Mouse (Mus musculus): Measurements from ENCODE around the gene Cadm2.

Gene Cadm2

DNA sequence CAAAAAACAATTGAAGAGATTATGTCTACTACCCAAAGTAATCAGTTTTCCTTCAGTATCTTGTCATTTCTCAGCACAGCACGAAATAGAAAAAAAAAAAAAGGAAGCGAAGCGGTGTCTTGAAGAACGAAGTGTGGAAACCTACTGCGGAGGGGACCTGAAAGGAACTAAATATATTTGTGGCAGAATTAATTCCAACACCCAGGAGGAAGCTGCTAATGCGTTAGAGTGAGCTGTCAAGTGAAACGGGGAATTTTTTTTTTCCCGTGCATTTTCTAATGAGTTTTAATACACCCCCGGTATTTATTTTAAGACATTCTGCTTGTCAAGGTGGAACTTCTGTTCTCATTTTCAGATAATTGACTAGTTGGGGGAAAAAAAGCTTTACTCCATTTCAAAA, 111.6 kb downstream of the Cadm2 start:
- in situ Hi-C loops (cut with MboI): no loop called here

DNA sequence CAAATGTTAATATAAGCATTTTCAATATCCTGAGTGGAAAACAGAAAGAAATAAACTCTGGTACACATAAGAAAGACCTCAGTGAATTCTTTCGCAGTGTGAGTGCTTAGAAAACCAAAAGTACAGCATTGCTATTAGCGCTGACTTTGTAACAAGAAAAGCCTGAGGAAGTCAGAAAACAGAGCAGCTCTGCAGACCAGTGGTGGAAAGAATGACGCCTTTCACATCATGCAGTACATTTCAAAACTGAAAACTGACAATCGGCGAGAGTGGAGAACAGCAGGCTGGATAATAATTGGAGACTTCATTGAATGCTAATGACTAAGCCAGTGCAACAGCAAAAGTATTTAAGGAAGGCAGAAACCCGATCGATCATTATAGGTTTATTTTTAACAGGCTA, 138.2 kb downstream of the Cadm2 start:
- in situ Hi-C loops (cut with MboI): no loop called here

DNA sequence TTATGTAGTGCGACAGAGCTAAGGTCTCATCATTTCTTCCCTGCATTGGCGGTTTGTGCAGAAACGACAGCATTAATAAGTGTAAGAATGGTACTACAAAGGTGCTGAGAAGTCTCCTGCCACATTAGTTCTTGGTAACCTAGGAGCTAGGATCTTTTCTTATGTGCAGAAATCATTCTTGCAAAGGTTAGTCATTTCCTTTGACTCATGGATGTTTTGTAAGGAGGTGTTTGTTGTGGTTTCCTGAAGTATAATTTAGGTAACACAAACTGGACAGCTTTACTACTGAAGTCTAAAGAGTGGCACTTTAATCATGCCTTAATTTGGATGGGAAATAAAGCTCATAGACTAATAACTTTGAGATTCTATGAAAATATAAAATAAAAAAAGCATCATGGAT, 153.7 kb downstream of the Cadm2 start:
- in situ Hi-C loops (cut with MboI): no loop called here

DNA sequence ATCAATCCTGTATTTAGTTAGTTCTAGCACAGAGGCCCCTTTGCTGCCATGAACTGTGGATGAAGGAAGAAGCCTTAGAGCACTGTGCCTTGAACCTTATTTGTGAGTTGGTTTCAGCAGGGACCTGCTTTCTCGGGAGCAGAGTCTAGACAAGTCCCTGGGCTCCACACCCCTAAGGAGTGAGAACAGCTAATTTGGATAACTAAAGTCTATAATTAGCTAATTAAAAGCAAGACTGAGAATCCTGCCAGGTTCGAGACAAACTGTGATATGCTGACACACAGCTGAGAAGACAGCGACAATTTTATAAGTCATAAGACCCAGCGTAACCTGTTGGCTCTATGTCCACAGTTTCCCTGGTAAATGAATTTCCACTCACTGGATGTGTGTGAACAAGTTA, 184.4 kb downstream of the Cadm2 start:
- in situ Hi-C loops (cut with MboI): no loop called here

DNA sequence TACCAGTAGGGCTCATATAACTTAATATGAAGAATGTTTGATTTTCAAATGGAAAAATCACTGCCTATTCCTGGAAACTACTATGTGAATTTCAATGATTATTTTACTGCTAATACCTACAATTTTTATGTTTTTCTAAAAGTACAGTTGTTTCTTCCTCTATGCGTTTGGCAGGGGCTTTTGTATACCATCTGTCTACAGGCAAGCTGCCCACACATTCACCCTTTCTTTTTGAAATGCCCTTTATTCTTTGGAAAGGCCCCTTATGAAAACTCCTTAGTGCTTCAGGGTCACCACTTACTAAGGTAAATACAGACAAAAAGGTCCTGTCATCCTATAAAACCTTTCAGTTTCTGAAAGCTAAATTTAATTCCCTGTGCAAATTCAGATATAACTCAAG, 195.3 kb downstream of the Cadm2 start:
- in situ Hi-C loops (cut with MboI): no loop called here

DNA sequence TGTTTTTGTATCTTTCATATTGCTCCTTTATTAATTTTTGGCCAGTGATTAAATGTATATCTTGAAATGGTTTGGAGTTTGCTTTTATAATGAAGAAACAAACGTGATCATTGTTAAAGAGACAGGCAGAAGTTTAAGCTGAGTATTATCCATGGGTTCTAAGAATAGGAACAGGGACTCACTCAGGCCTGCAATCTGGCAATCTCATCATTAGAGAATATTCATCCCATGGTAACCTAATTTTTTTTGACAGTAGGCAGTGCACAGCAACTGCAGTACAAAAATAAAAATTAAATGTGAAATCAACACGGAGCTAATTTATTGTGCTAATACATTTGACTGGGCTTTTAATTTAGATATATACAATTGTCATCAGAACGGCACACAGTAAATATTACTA, 209.8 kb downstream of the Cadm2 start:
- in situ Hi-C loops (cut with MboI): no loop called here

DNA sequence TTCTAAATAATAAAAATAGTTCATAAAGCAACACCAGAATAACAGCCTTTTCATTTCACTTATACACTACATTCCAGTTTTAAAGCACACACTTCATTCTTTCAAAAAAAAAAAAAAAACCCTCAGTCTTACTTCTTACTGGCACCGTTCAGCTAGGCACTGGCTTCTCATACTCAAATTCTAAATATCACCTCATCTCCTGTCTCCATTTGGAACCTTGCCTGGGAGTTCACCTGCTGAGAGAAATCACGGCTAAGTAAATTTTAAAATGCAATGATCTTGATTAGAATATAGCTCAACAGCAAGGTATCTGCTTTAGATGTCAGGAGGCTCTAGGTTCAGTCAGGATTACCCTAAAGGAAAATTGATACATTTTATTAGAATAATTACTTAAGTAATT, 210.2 kb downstream of the Cadm2 start:
- in situ Hi-C loops (cut with MboI): no loop called here

DNA sequence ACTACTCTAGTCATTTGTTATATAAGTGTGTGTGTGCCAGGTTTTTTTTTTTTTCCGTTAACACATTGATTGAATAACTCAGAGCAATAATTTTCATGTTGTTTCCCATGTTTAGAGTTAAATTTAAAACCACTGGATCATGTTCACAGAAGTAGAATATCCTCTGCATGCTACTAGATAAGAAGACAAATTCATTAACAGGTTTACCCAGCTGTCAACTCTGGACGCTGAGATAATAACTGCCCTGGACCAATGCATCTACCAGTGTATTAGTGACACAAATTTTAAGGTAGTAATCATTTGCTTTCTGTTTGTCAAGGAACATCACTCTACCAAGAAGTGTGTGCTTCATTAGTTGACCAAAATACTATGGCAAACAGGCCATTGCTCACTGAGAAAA, 253.0 kb downstream of the Cadm2 start:
- in situ Hi-C loops (cut with MboI): no loop called here

DNA sequence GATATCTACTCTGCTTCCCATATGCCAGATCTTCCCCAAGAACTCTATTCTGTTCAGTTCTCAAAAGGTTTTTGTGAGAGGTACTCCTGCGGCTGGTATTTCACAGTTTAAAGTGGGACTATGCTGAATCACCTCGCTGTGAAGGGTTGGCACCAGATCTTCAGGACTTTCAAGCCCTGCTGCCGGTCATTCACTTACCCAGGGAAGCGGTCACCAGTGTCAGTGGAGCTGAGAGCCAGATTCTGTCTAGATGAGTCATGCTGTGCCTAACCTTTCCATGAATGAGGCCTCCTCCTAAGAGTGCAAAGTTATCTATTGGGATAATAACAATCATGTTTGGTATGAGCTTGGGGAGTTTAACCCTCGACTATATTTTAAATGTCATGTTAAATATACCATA, 272.7 kb downstream of the Cadm2 start:
- in situ Hi-C loops (cut with MboI): no loop called here

DNA sequence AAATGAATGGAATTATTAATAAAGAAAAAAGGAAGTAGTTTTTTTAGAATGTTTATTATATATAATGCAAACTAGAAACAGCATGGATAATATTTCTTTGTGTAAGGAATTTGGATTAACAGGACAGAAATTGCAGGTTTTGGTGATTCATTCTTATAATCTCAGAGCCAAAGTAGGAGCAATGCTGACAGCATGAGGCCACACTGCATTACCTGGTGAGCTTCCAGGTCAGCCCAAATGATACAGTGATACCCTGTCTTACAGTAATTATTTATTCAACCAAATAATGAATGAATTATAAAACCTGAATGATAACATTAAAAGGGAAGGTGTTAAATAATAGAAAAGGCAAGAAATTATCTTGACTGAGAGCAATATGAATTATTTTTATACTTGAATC, 273.1 kb downstream of the Cadm2 start:
- in situ Hi-C loops (cut with MboI): no loop called here

DNA sequence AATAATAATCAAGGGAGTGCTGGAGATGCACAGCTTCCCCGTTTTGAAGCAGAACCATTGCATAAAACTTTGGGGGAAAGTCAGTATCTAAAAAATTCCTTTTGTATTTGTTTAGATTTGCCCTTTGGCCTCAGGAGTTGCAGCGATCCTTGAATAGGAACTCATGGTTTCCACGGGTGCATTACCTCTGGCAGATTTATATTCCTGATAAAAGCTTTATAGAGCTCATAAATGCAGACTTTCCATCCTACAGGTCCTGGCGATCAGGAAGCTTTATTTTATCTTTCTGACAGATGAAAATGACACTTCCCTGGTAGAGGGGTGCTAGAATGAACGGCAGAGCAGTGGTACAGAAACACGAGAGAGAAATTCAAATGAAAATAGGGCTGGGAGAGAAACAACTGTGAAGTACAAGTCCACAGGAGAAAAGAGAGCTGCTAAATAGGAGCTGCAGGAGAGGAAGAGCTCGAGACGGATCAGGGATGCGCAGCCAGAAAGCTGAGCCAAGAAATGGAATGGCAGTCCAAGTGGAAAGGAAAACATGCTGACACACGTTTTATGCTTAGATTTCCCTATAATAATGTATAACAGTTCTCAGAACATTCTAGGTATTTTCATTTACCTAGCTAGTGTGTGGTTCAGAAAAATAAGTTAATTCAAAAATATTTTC, 274.0 kb downstream of the Cadm2 start:
- in situ Hi-C loops (cut with MboI): no loop called here

DNA sequence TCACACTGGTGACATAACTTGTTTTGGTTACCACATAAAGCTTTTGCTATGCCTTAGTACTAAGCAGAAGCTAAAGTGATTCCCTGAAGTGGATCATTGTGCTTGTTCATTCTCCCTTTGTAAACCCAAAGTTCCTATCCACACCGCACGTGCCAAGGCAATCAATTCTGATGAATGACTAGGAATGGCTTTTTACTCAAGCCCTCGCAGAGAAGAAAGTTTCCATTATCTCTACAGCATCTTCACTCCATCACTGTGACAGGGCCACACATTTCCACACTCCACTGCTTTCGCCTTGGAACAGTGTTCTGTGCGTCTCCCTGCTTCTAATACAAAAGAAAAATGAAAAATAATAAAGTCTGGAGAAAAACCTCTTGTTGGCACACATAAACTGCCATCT, 276.5 kb downstream of the Cadm2 start:
- in situ Hi-C loops (cut with MboI): no loop called here

DNA sequence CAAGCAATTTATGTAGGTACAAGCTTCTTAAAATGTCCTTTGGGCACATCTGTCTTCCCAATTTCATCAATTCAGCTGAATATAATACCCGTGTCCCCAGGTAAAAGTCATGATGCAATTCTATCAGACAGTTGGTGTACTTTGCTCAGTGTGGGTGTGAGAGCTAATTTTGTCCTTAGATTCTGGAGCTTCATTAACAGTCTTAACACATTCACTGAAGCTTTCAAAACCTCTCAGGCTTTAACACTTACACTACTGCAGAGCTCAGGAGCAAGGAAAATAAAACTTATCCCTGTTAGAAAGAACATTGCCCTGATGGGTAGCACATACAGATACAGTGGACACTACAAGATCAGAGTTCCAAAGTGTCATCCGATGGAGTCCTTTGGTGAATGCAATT, 309.7 kb downstream of the Cadm2 start:
- in situ Hi-C loops (cut with MboI): no loop called here

DNA sequence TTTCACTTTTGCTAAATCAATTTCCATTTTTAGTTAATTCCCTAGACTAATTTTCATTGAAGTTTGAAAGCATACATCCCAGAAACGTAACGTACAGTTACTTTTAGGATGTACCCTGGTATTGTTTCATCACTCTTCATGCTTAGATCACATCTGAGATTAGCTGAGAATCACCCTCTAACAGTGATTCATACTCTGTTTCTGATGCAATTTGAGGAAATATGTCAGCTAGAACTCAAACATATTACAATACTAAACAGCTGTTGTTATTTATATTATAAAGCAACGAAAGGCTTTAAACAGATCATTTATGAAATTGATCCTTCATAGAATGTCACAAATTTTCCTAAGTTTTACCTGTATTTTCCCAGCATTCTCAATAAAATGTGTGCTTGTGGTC, 336.0 kb downstream of the Cadm2 start:
- in situ Hi-C loops (cut with MboI): no loop called here

DNA sequence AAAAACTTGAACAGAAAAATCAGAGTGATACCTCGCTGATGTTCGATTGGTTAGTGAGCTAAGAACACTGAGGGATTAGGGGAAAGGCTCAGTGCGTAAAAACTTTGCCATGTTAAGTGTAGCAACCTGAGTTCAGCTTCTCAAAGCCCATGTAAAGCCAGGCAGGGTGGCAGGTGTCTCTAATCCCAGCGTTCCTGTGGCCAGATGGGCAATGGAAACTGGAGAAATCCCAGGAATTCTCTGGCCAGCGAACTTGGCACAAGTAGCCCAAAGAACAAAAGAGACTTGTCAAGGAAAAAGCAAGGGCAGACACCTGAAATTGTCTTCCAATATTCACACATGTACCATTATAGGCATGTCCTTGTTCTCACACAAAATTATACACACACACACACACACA, 377.1 kb downstream of the Cadm2 start:
- in situ Hi-C loops (cut with MboI): no loop called here

DNA sequence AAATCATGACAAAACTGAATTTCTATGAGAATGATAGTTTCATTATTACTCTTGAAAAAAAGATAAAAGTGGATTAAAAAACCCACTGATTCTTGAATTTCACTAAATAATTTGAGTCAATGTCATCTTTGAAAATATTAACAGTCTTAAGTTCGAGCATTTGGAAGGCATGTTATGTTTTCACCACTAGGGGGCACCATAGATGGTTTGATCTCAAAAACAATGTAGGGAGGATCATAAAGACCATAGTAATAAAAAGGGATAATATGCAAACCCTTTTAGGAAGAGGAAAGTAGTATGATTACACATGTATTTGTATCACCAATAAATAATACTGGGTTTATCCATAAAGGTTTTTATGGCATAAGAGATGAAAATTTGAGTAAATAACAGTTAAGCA, 385.8 kb downstream of the Cadm2 start:
- in situ Hi-C loops (cut with MboI): no loop called here

DNA sequence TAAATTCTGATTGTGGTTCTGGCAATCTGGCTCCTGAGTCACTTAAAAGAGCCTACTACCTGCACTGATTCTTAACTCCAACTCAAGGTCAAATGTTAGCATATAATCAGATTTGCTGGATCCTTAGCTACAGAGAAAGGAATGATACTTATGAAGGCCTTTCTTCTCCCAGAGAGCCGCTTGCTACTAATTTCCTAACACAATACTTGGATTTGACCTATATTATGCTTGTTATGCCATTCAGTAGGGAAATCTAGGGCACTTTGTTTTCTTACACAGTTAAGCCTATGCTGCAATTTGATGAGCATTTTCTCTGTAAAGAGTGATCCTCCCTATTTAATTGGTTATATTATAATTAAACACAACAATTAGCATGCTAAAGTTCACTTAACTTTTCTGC, 394.0 kb downstream of the Cadm2 start:
- in situ Hi-C loops (cut with MboI): no loop called here

DNA sequence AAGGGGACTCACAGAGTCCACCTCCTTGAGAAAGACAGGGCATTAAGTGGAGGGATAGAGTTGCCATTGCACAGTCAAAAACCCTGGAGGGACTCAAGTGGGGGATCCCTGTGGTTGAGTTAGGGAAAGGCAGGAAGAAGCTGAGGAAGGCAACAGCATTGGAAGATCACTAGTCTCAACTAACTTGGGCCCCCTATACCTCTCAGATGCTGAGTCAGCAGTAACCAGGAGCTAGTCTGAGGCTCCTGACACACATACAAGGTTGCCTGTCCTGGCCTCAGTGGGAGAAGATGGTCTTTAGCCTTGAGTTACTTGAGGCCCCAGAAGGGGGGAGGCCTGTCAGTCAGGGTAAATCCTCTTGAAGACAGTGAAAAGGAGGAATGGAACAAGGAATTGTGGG, 417.4 kb downstream of the Cadm2 start:
- in situ Hi-C loops (cut with MboI): no loop called here

DNA sequence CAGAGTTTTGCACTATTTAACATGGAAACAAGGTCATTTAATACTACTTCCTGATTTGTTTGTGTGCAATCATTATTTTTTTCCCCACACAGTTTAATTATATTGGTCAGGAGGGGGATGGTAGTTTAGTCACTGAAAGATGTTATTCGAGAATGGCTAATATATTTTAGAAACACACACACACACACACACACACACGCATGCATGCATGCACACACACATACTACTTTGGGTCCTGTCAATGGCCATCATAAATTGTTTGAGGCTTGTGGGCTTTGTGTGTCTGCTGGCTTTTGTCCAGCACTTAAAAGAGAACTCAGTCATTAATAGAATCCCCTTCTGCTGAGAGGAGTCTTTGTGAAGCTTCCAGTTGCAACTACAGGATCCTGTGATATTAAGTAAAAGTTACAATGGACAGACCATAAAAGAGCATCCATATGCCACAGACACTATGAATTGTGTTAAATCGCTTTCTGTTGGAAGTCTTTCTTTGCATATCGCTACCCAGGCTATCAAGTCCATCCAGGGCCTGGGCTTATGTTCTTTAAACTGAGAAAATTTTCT, 427.8 kb downstream of the Cadm2 start:
- in situ Hi-C loops (cut with MboI): no loop called here

DNA sequence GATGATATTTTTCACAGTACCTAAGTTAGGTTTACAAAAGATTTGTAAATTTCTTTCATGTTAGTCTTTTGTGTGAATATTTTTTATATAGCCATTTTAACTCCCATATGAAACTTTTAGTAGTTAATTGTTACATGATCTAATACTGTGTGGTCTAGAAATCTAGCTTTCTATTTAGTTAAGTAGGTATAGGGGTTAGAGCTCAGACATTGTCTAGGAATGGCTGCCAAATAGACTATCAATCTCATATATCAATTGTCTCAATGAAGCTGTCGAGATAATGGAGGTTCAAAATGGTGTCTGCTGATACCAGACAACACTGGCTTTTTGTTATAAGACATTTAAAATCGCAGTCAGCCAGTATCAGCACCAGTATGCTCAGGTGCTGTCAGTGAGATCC, 428.3 kb downstream of the Cadm2 start:
- in situ Hi-C loops (cut with MboI): no loop called here

DNA sequence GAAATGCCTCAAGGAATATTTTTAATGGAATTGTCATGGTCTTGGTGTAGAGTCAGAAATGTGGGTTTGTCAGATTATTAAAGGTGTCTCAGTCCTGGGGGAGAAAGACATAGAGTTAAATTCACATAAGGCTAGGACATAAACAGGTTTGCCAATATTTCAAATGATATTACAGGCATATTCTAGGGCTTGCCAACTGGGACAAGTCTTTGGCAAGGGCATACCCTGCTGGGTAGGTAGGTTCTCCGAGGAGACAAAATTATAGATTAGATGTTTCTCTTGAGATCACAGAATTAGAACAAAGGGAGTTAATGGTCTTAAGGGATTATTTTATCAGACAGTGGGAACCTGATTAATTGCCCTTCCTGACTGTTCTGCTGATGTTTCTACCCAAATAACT, 434.4 kb downstream of the Cadm2 start:
- in situ Hi-C loops (cut with MboI): no loop called here

DNA sequence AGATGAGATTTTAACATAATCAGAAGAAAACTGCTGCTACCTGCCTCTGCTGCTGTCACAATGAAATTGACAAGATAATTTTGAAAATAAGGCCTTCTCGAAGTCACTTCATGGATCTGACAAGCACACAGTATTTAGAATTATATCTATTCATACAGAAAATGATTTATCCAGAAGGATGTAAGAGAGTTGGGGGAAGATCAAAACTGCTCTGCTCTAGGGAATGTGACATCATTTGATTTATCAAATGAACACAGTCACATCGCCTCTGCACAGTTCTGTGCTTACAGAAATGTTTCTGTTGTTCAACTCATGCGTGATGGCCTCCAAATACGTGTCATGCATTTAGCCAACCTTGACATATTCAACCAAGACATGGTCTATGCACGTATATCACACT, 437.8 kb downstream of the Cadm2 start:
- in situ Hi-C loops (cut with MboI): no loop called here

DNA sequence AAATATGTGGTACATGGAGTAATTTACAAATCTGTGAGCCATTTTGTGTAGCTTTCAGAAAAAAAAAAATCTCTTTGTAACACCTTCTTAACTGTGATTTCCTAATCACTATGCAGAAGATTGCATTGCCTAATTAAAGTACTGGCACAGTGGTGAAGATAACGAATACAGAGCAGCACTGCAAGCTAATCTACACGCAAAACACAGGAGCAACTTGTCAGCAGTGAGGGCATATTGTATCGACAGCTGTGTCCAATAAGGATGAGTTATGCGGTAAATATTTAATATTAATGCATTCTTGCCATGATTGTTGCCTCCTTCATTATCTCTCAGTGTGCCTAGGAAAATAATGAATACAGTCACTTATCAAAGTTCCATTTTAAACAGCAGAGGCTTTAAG, 445.3 kb downstream of the Cadm2 start:
- in situ Hi-C loops (cut with MboI): no loop called here

DNA sequence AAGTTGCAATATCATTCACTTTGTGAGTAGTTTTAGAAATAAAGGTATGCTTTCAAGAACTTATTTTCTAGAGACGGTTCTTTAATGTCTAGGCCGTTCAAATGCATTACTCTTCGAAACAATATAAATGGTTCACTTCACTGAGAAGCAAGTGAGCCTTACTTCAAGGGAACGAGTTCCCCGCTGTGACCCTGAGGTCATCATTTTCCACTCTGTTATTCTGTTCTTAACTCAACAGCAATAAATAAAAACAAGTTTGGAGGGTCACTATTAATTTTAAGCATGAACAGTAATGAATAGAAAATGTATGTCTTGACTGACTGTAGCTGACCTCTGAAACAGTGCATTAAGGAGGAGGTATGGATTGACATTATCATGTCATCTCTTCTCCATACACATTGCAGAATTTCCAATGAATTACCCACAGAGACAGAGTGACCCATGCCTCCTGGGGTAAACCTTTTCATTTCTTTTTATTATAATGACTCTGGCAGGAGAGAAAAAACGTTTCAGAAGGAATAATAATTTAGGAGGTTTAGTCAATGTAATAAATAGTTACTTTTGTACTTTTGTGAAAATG, 458.4 kb downstream of the Cadm2 start:
- in situ Hi-C loops (cut with MboI): no loop called here
